Mouse (Mus musculus): ENCODE measurements around the gene Gm20517.

DNA sequence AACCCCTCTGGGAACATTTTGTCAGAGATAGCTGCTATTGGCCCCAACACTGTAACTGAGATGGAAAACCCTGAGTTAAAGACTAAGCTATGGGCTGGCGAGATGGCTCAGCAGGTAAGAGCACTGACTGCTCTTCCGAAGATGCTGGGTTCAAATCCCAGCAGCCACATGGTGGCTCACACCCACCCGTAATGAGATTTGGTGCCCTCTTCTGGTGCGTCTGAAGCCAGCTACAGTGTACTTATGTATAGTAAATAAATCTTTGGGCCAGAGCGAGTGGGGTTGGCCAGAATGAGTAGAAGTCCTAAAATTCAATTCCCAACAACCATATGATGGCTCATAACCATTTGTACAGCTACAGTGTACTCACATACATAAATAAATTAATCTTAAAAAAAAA is 5.2 kb upstream of the Gm20517 start:
- TF ChIP-seq POLR2A (IDR thresholded peaks at IDR 0.05; ENCODE audit: low read depth, low read length) (no peak), CTCF (IDR thresholded peaks at IDR 0.05; ENCODE audit: extremely low read depth, insufficient read length, insufficient replicate concordance, low read depth, low read length) (no peak)
